Mouse (Mus musculus) liver, embryonic 16.5 days (tissue): ENCODE measurements around the gene Pnmt. TPM values are rescaled to one million over a fixed set of nuclear protein-coding genes. Genes with fewer than 3 reads are reported as not detected.
"Not testable (repeated sequence)": the region's sequence is repeated elsewhere in the genome, so short reads cannot be mapped to it uniquely, and the experiment has no call there.

Experiments
- ATAC-seq: fragments of 200-750 bp; cut with Nextera tagmentation; 2 replicates; pipeline ENCODE4 v1.8.0; 2017; ENCODE audit warnings: low read depth, mild to moderate bottlenecking, moderate number of reproducible peaks, moderate library complexity
- H3K27ac ChIP-seq: fragments of 300-500 bp; sonication (generic); 2 replicates; pipeline ENCODE4 v1.5.1; 2014; ENCODE audit warnings: mild to moderate bottlenecking, low read length
- H3K27me3 ChIP-seq: fragments of 300-500 bp; sonication (generic); 2 replicates; pipeline ENCODE4 v1.6.1; 2014; ENCODE audit warnings: low read depth, low read length, mixed read lengths; ENCODE audit not compliant: control insufficient read depth, insufficient read depth
- H3K36me3 ChIP-seq: fragments of 300-500 bp; sonication (generic); 2 replicates; pipeline ENCODE4 v1.6.1; 2014; ENCODE audit warnings: mild to moderate bottlenecking; ENCODE audit not compliant: control insufficient read depth, insufficient read depth
- H3K4me1 ChIP-seq: fragments of 300-500 bp; sonication (generic); 2 replicates; pipeline ENCODE4 v1.6.1; 2014; ENCODE audit warnings: low read depth, low read length, mixed read lengths; ENCODE audit not compliant: control insufficient read depth
- H3K4me2 ChIP-seq: fragments of 300-500 bp; sonication (generic); 2 replicates; pipeline ENCODE4 v1.6.1; 2014; ENCODE audit warnings: low read depth, low read length, mixed read lengths
- H3K4me3 ChIP-seq: fragments of 300-500 bp; sonication (generic); 2 replicates; pipeline ENCODE4 v1.5.1; 2014; ENCODE audit warnings: low read depth, mild to moderate bottlenecking, low read length
- H3K9ac ChIP-seq: fragments of 300-500 bp; sonication (generic); 2 replicates; pipeline ENCODE4 v1.6.1; 2014; ENCODE audit warnings: low read depth, low read length
- H3K9me3 ChIP-seq: fragments of 300-500 bp; sonication (generic); replicated peaks from 2 replicates; pipeline ENCODE4 v1.6.1; 2016; ENCODE audit warnings: low read length; ENCODE audit not compliant: control insufficient read depth
- WGBS: fragments of 180-500 bp; shearing (Covaris S2); extraction: QIAGEN DNeasy Blood & Tissue Kit; methylation state at CpG from one replicate; pipeline ENCODE4 v1.1.7; 2014; ENCODE audit not compliant: insufficient replicate concordance; 5-methylcytosine and 5-hydroxymethylcytosine counted together
- polyA plus RNA-seq: library from polyadenylated mRNA; unstranded; fragments of >200 nt; fragmentation: Nextera tagmentation; extraction: Ambion mirVana; gene quantifications from 2 replicates; pipeline ENCODE4 v1.2.1, GENCODE M21; 2015

Pnmt gene
- polyA plus RNA-seq, 1 experiment from 2014 or later, result 0.12 TPM

GRCm38 (mm10) chr11:98379379-98379778, 6.9 kb upstream of the Pnmt start:
- Histone ChIP-seq H3K9me3 (no peaks in the 10 kb centered on the region), H3K27ac (no peak overlapping the region), H3K4me2 (no peak overlapping the region), H3K27me3 (peaks cover 5% of the 10 kb centered on the region), H3K36me3 (peaks cover 19% of the 10 kb centered on the region), H3K4me1 (no peaks in the 10 kb centered on the region), H3K4me3 (no peak overlapping the region), H3K9ac (no peak overlapping the region)
- ATAC-seq, result no peak
- WGBS, result 71% methylated on average over 7 of the region's 7 CpGs

DNA sequence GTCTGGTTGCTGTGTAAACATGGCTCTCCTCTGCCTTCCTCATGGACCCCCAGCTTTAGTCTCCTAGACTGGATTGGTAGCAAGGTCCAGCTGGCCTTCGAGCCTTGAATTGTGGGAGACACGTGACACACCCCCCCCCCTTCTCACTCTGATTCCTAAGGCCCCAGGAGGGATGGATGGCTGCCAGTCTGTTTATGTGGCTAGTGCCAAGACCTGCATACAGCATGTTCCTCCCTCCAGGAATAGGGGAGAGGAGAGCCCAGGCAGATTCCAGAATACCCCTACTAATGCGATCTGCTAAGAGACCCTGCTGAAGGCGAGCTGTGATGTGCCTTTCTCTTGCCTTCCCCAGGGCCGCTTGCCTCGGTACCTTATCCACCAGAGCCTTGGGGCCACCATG, 6.1 kb upstream of the Pnmt start:
- Histone ChIP-seq H3K4me1 (no peaks in the 10 kb centered on the region), H3K27ac (no peak overlapping the region), H3K36me3 (peaks cover 19% of the 10 kb centered on the region), H3K27me3 (peaks cover 12% of the 10 kb centered on the region), H3K4me3 (no peak overlapping the region), H3K4me2 (no peak overlapping the region), H3K9ac (no peak overlapping the region), H3K9me3 (no peaks in the 10 kb centered on the region)
- WGBS, result 70% methylated on average over 6 of the region's 6 CpGs
- no peak for ATAC-seq

- no peak overlapping the region for H3K27ac ChIP-seq
- no peak overlapping the region for H3K9ac ChIP-seq
- no peaks in the 10 kb centered on the region for H3K4me1 ChIP-seq
- H3K9me3 ChIP-seq, result no peaks in the 10 kb centered on the region
- H3K36me3 ChIP-seq, result peaks cover 13% of the 10 kb centered on the region
- WGBS, result 79% methylated on average over 2 of the region's 2 CpGs
- H3K4me3 ChIP-seq, result no peak overlapping the region
- peaks cover 27% of the 10 kb centered on the region for H3K27me3 ChIP-seq
- no peak for ATAC-seq
- H3K4me2 ChIP-seq, result no peak overlapping the region
Measured at GRCm38 (mm10) chr11:98381651-98382050, 4.6 kb upstream of the Pnmt start.

GRCm38 (mm10) chr11:98382405-98382804, 3.8 kb upstream of the Pnmt start:
- H3K27ac ChIP-seq, H3K4me2 ChIP-seq, H3K4me1 ChIP-seq, H3K9ac ChIP-seq, H3K36me3 ChIP-seq, ATAC-seq, H3K4me3 ChIP-seq, H3K9me3 ChIP-seq: not testable (repeated sequence)
- H3K27me3 ChIP-seq, result peaks cover 35% of the 10 kb centered on the region
- WGBS, result 43% methylated on average over 2 of the region's 2 CpGs

GRCm38 (mm10) chr11:98383261-98384030, 2.8 kb upstream of the Pnmt start, which contains the start of gene Tcap:
TSS of gene Tcap (plus strand) at chr11:98383811.
- ATAC-seq, result no peak
- H3K36me3 ChIP-seq, result peaks cover 3% of the 10 kb centered on the region
- peaks cover 40% of the 10 kb centered on the region for H3K27me3 ChIP-seq
- H3K4me3 ChIP-seq, result no peak within 1 kb of the TSS
- no peaks in the 10 kb centered on the region for H3K9me3 ChIP-seq
- H3K4me1 ChIP-seq, result no peaks in the 10 kb centered on the region
- WGBS, result 55% methylated on average over 14 of the region's 14 CpGs
- H3K9ac ChIP-seq, result no peak within 1 kb of the TSS
- H3K27ac ChIP-seq, result no peak within 1 kb of the TSS
- H3K4me2 ChIP-seq, result no peak within 1 kb of the TSS

DNA sequence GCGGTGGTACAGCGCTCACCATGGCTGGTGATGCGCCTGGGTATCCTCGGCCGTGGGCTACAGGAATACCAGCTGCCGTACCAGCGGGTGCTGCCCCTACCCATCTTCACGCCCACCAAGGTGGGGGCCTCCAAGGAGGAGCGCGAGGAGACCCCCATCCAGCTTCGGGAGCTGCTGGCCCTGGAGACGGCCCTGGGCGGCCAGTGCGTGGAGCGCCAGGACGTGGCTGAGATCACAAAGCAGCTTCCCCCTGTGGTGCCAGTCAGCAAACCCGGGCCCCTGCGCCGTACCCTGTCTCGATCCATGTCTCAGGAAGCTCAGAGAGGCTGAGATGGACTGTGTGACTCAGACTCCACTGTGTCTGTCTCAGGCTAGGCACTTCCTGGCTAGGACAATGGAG, 2.0 kb upstream of the Pnmt start:
- Histone ChIP-seq H3K36me3 (no peaks in the 10 kb centered on the region; the same call in 1 of the 2 replicates), H3K4me3 (no peak overlapping the region), H3K9ac (no peak overlapping the region), H3K27me3 (peaks cover 44% of the 10 kb centered on the region), H3K4me2 (no peak overlapping the region), H3K4me1 (no peaks in the 10 kb centered on the region), H3K27ac (no peak overlapping the region), H3K9me3 (no peaks in the 10 kb centered on the region)
- 61% methylated on average over 20 of the region's 20 CpGs for WGBS
- no peak for ATAC-seq

GRCm38 (mm10) chr11:98384721-98385637, 1.3 kb upstream of the Pnmt start:
- no peak for ATAC-seq
- Histone ChIP-seq H3K4me2 (no peak overlapping the region), H3K9me3 (no peaks in the 10 kb centered on the region), H3K27me3 (peaks cover 44% of the 10 kb centered on the region), H3K4me3 (no peak overlapping the region), H3K9ac (no peak overlapping the region), H3K4me1 (no peaks in the 10 kb centered on the region), H3K36me3 (no peaks in the 10 kb centered on the region; the same call in 1 of the 2 replicates), H3K27ac (no peak overlapping the region)
- WGBS, result 54% methylated on average over 8 of the region's 8 CpGs

DNA sequence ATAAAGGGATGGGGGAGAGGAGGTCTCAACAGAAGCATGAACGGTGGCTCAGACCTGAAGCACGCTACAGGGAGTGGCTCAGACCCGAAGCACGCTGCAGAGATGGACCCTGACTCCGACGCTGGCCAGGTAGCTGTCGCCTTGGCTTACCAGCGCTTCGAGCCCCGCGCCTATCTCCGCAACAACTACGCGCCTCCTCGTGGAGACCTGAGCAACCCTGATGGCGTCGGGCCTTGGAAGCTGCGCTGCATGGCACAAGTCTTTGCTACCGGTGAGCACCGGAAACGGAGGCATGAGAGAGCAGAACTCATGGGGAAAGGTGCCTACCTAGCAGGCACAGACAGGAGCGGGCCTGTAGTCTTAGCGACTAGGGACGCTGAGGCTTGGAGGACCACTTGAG, 346 bp downstream of the Pnmt start:
- H3K27ac ChIP-seq, result no peak overlapping the region
- no peaks in the 10 kb centered on the region for H3K9me3 ChIP-seq
- WGBS, result 15% methylated on average over 24 of the region's 24 CpGs
- H3K9ac ChIP-seq, result no peak overlapping the region
- H3K4me1 ChIP-seq, result no peaks in the 10 kb centered on the region
- peaks cover 44% of the 10 kb centered on the region for H3K27me3 ChIP-seq
- H3K36me3 ChIP-seq, result no peaks in the 10 kb centered on the region
- no peak overlapping the region for H3K4me3 ChIP-seq
- ATAC-seq, result no peak
- H3K4me2 ChIP-seq, result no peak overlapping the region
